Mouse (Mus musculus) cerebellum, postnatal 14 days (tissue): Measurements from ENCODE around the gene Oog4.
"Not testable (repeated sequence)": the region's sequence is repeated elsewhere in the genome, so short reads cannot be mapped to it uniquely, and the experiment has no call there.

Experiments
- DNase-seq, 2 experiments: peaks; one replicate each; pipeline ENCODE4 v3.0.0; 2021; ENCODE audit warnings: mixed read lengths in 2 of 2

The Oog4 gene

GRCm38 (mm10) chr4:143450224-143450623 lies at the start of gene Oog4:
TSS of gene Oog4 (minus strand) at chr4:143450324.
- no peak for DNase-seq

- not testable (repeated sequence) for DNase-seq
Measured at GRCm38 (mm10) chr4:143426770-143427169, 23.4 kb downstream of the Oog4 start.

GRCm38 (mm10) chr4:143414121-143414520 lies 36.0 kb downstream of the Oog4 start:
- DNase-seq, result no peak

GRCm38 (mm10) chr4:143413621-143414020 lies 36.5 kb downstream of the Oog4 start:
- no peak for DNase-seq

- DNase-seq, result peak; percentile 93
Measured at GRCm38 (mm10) chr4:143412219-143413092, 37.7 kb downstream of the Oog4 start, which contains the start of gene Pramef8. TSS of gene Pramef8 (plus strand) at chr4:143412426.

- peak; percentile 32 to 36 for DNase-seq
Measured at GRCm38 (mm10) chr4:143411566-143412218, 38.4 kb downstream of the Oog4 start.

GRCm38 (mm10) chr4:143394181-143394580 lies 55.9 kb downstream of the Oog4 start, which contains the start of gene Pramel1:
TSS of gene Pramel1 (plus strand) at chr4:143394428.
- no peak for DNase-seq

- peak; percentile 51 to 52 for DNase-seq
Measured at GRCm38 (mm10) chr4:143388955-143389702, 61.0 kb downstream of the Oog4 start.
